Mouse (Mus musculus) gastrocnemius, postnatal 36 days (tissue): ENCODE data around the gene Commd1. TPM values are rescaled to one million over a fixed set of nuclear protein-coding genes. Genes with fewer than 3 reads are reported as not detected.

ENCODE experiments used
- DNase-seq, 2 experiments: peaks; one replicate each; pipeline ENCODE4 v3.0.0; 2022
- intact Hi-C: fragments of 180-260 bp; cut with DNase I; formaldehyde crosslinking; loops from one replicate; pipeline ENCODE4 v1.15.1; 2025
- total RNA-seq, 2 experiments: library from RNA; stranded (reverse); gene quantifications; 2 replicates each; pipeline ENCODE4 v1.2.3; 2021

Gene Commd1
- total RNA-seq, 2 experiments from 2014 or later = 97.4 to 102 TPM

DNA sequence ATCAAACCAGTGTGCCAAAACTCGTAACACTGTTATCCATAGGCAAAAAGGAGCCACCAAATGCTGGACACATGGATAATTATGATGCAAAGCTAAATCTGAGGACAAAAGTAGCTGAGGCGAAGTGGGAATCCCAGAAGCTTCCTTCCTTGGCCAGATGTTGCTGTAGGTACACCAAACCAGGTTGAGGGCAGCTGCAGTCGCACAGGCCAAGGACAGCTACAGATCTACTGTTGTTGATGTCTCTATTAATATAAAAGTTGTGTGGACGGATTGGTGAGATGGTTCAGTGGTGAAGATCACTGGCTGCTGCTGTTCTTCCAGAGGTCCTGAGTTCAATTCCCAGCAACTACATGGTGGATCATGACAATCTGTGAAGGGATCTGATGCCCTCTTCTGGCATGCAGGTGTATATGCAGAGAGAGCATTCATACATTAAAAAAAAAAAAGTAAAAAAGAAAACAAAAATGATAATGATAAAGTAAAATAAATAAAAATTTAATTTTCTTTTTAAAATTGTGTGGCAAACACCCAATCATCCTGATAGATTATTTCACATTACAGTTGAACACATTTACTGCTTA, 24.3 kb downstream of the Commd1 start:
- DNase-seq = no peak

DNA sequence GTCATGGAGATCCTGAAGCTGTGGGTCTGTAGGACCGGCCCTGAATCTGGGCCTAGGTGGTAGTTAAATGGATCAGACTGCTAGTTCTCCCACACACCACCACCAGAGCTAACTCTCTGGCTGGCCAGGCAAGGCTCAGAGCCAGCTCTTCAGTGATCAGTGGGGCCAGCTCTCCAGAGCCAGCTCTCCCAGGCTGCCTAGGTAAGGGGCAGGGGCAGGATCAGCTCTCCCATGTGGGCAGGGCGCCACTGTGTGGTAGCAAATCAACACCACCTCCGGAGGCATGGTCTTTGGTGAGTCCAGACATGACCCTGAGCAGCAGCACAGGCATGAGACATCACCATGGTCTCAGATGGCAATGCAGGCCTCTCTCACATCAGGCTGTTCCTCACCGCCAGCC, 25.4 kb downstream of the Commd1 start:
- intact Hi-C loops = loop anchor here (2.0 kb wide), 1 partner anchor 324 kb away; no protein-coding TSS in a partner anchor
- DNase-seq = peak in 1 of 2 experiments; percentile 41

More for the DNA sequence above, 24.3 kb downstream of the Commd1 start:
- intact Hi-C loops = loop anchor here (2.0 kb wide), 1 partner anchor 325 kb away; no protein-coding TSS in a partner anchor

DNA sequence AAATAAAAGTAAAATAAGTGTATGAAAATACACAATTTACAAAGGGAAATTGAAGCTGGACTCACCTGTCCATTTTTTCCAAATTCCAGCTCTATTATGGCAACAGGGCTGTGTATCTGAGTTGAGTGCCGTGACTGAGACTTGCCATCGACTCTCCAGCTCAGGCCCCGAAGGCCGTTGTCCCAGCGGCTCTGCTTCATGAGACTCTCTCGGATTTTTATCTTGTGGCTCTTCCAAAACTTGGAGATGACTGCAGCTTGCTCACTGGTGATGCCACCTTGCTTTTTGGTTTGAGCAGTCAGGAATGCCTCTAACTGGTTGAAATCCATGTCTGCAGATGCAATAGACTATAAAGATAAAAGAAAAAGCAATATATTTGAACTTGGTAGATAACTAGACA, 25.8 kb downstream of the Commd1 start:
- intact Hi-C loops = loop anchor here (2.0 kb wide), 1 partner anchor 324 kb away; no protein-coding TSS in a partner anchor
- no peak for DNase-seq

DNA sequence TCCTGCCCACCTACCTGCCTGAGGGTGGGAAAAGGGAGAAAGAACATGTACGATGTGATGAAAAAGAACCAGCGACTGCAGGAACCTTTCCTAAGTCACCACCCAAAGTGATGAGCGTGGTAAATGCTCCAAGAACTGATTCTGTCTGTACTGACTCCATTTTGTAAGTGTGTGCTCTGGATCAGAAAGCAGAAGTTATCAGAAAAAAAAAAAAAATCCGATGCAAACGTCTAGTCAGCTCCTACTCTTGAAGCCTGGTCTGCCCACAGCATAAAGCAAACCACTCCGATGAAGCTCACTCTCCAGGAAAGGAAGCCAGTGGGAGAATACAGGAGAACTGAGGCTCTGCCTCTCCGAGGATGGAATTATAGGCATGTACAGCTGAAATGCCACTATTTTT, 29.5 kb downstream of the Commd1 start:
- intact Hi-C loops = no loop called here
- no peak for DNase-seq

DNA sequence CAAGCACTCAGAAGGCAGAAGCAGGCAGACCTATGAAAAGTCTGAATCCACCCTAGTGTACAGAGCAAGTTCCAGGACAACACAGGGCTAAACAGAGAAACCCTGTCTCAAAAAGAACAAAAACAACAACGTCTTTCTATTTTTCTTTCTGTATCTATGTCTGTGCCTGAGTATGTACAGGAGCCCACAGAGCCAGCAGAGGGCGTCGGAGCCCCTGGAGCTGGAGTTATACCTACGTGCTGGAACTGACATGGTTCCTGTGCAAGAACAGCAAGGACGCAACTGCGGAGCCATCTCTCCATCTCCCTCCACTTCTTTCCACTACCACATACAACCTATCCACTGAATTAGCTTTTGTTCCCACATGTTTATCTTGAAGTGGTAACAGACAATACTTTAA, 32.1 kb downstream of the Commd1 start:
- intact Hi-C loops = no loop called here
- no peak for DNase-seq

DNA sequence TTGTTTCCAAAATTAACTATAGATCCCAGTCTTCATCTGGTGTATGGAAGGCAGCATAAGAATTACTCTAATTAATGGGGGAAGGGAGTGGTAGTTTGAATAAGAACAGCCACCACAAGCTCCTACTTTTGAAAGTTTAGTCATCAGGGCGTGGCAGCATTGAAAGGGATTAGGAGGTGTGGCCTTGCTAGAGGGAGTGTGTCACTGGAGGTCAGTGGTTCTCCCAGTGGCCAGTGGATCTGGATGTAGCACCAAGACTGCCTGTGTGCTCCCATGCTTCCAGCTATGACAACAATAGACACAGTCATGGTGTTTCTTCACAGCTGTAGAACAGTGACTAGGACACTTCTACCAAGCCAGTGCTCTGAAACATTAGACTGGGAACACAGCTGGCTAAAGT, 33.1 kb downstream of the Commd1 start:
- intact Hi-C loops = no loop called here

DNA sequence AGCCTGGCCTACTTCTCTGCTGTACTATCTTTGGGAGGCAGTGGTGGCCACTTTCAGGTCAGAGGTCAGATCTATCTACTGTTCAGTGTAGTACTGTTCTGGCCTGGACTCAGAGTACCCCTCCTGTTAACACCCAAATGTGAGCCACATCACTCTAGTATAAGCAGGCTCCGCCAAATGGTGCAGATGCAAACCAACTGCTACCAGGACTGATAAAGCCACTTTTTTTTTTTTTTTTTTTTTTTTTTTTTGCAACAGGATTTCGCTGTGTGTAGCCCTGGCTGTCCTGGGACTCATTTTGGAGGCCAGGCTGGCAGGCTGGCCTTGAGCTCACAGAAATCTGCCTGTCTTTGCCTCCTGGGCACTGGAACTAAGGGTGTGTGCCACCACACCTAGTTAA, 43.2 kb downstream of the Commd1 start:
- intact Hi-C loops = no loop called here
- DNase-seq = no peak

More for the DNA sequence above, 33.1 kb downstream of the Commd1 start:
- DNase-seq = no peak

DNA sequence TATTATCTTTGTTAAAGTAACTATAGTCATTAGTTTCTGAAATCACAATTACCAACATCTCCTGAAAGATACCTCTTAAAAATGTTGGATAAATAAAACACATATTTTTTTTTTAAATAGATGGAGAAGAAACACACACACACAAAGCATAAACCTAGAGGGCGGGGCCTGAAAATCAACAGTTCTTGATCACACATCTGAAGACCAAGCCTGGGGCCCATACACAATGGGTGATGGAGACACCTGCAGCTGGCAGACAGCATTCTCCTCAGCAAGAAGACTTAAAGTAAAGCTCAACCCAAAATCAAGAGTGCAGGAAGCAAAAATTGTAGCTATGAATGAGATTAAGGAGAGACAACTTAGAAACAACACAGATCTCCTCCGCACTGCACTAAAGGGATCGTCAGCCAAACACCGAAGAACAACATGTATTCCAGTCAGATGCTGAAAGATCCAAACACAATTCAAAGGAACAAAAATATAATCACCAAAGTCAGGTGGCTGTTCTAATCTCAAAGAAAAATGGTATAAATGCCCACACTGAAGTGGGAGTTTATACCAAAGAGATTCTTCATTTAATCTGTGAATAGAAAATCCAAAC, 44.4 kb downstream of the Commd1 start:
- intact Hi-C loops = no loop called here
- DNase-seq = no peak

DNA sequence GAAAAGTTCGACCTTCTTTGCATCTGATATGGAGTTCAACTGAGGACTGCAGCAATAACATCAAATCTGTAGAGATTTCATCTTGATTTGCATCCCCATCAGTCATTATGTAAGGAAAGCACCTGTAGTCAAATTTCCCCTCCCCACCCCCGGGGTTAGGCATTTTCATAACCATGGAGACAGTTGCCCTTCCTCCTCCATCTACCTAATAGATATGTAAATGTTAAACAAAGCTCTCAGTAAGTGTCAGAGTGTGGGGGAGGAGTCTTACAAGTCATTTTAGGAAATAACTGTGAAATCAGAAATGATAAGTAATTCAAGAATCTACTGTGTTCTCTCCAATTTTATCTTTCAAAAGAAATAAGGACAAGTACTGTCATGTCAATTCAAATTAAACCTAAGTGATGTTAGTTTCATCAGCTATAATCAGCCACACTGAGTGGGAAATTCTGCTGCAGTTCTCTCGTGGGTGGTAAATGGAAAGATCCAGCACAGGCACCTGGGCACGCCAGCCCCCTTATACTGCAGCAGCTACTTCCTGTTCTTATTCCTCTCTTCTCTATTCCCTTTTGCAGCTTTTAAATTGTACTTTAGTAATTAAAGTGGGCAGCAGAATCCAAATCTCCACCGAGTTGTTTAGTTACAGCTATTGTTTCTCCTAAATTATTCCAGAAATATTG, 45.6 kb downstream of the Commd1 start:
- intact Hi-C loops = no loop called here
- DNase-seq = no peak

DNA sequence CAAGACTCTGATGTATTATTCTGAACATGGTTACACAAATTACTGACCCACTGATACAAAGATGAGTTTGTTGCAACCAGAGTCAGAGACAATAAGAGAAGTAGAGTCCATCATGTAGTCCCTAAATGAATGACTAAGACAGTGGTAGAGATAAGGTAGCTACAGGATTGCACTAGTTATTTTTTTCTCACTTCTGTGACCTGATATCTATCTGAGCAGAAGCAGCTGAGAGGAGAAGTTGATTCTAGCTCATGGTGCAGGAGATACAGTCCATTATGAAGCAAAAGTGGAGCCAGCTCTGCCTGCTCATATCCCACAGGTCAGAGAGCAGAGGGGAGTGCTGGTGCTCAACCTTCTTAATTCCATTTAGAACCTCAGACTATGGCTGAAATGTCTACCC, 50.0 kb downstream of the Commd1 start:
- DNase-seq = no peak
- intact Hi-C loops = no loop called here

DNA sequence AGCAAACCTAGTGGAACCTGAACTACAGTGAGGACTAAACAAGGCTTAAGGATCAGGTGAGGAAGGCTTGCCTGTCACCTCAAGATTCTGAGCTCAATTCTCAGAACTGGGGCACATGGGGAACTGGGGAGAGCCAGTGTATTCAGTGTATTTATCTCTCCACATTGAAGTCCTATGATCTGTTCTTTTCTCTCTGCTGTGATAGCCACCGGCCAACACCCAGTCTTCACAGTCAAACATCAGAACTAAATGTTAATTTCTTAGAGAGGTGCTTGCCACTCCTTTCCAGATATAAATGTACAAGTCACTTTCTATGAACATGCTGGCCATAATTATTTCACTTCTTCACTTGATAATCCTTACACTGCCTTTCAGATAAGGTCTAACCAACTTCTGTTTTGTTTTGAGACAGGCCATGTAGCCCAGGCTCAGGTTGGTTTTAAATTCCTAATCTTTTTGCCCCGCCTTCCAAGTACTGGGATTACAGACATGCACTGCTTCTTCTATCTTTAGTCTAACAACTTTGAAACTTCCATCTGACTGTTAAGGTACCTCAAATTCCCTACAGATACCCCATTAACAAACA, 50.8 kb downstream of the Commd1 start:
- no peak for DNase-seq
- intact Hi-C loops = no loop called here

DNA sequence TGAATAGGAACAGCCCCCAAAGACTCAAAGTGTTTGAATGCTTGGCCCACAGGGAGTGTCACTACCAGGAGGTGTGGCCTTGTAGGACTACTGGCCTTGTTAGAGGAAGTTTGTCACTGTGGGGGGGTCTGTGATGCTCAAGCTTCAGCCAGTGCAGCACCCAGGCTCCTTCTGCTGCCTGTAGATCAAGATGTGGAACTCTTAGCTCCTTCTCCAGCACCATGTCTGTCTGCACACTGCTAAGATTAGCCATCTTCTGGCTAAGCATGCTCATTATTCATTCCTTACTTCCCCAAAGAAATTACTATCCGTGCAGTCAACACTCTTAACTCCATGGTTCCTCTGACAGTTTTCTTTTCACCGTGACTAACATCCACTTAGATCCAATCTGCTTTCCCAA, 52.1 kb downstream of the Commd1 start:
- intact Hi-C loops = no loop called here

DNA sequence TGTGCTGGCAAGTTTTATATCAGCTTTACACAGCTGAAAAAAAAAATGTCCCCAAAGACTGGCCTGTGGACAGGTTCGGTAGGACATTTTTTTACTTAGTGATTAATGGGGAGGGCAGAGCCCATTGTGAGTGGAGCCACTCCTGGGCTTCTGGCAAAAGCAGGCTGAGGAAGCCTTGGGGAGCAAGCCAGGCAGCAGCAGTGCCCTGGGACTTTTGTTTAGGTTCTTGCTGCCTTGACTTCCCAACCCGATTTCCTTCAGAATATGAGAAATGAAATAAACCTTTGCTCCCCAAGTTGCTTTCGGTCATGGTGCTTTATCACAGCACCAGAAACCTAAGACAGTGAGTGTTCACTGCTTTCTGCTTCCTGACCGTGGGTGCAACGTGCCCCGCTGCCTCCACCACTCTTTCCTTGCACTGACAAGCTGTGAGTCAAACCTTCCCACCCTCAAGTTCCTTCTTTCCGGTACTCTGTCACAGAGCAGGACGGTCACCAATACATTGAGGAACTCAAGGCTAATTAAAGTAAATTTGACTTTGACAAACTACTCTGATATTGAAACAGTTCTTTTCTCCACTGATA, 53.5 kb downstream of the Commd1 start:
- intact Hi-C loops = no loop called here
- DNase-seq = no peak

More for the DNA sequence above, 52.1 kb downstream of the Commd1 start:
- no peak for DNase-seq

DNA sequence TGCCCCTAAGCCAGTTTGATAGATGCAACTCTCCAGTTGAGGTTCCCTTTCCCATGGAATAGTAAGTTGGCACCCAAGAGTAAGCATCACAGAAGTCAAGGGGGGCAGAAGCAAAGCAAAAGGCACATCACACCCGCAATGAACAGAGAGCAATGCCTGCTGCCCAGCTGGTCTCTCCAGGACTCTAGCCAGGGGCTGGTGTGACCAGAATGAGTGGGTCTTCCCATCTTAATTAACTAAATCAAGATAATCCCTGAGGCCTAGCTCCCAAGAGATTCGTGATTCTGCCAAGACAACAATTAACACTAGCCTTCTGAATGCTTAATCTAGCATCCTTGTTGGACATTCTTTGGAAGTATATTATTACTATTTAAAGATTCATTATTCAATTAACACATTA, 58.6 kb downstream of the Commd1 start:
- intact Hi-C loops = no loop called here
- no peak for DNase-seq

DNA sequence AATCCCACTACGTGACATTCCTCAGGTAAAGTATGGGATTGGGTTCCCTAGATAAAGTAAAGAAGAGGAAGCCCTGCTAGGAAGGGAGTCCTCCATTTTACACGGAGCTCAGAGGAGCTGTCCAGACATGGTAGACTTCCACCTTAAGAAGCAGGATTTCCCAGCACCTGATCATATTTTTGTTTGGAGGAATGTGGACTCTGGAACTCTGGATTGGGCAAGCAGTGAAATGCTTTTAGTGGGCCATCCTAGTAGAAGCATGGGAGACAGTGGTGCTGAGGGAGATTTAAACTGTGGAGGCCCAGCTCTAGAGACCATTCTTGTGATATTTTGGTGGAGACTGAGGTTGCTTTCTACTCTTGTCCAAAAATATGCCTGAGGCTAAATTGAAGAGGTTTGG, 59.6 kb downstream of the Commd1 start:
- intact Hi-C loops = no loop called here

DNA sequence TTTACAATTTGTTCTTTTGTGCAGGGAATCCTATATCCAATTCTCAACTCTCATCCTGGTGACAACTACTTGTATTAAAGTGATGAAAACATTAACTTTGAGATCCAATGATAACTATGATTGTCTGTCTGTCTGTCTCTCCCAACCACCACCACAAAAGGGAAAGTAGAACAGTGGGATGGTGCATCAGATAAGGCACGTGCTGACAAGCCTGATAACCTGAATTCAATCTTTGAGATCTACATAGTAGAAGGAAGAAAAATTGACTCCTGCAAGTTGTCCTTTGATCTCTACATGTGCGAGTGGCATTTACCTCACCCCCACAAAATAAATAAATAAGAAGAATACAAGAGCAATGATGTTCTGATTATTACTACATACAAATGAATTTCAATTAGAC, 62.8 kb downstream of the Commd1 start:
- intact Hi-C loops = no loop called here

More for the DNA sequence above, 59.6 kb downstream of the Commd1 start:
- no peak for DNase-seq

DNA sequence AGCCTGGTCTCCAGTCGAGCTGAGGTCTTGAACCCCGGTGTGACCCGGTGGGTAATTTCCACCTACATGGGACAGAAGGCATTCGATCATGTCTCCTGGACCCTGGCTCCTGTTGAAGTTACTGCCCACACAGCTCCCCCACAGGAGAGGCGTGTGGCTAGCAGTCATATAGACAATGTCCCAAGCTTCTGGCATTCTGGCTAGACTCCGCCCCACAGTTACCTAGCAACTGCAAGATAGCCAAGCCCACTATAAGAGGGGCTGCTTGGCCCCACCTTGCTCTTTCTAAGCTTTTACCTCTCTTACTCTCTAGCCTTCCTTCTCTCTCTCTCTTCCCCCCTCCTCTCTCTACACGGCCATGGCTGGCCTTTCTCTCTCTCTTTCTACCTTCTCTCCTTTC, 64.4 kb downstream of the Commd1 start:
- intact Hi-C loops = no loop called here
- DNase-seq = no peak

More for the DNA sequence above, 62.8 kb downstream of the Commd1 start:
- DNase-seq = no peak

DNA sequence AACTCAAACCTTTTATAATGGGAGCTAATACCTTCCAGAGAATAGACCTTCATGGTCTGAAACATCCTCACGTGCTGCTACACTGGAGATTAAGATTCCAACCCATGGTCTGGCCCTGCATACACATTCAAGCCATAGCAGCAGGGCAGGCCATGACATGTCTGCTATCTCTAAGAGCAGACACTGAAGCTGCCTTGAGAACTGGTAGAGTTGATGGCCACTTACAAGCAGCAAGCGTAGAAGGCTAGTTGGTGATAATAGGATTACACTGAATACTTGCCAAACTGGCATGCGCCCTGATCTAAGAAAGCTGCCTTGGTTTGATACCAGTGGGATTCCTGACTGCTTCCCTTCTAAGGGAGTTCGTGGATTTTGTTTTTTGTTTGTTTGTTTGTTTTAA, 68.4 kb downstream of the Commd1 start:
- intact Hi-C loops = no loop called here
- DNase-seq = no peak

DNA sequence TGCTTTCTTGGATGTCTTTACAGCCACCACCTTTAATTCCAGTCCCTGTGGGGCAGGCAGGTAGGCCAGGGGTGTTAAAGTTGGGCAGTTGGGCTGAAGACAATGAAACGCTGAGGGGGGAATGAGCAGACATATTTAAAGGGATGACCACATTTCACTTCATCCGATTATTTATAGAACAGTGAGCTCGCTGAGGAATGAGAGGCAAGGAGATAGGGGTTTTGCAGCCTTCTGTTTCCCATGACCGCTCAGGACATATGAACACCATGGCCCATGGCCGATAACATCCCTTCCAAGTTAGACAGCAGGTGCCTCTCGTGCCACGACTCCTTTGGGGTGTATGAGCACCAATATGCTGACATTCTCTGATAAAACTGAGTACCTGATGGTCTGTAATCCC, 70.4 kb downstream of the Commd1 start:
- no peak for DNase-seq
- intact Hi-C loops = no loop called here

DNA sequence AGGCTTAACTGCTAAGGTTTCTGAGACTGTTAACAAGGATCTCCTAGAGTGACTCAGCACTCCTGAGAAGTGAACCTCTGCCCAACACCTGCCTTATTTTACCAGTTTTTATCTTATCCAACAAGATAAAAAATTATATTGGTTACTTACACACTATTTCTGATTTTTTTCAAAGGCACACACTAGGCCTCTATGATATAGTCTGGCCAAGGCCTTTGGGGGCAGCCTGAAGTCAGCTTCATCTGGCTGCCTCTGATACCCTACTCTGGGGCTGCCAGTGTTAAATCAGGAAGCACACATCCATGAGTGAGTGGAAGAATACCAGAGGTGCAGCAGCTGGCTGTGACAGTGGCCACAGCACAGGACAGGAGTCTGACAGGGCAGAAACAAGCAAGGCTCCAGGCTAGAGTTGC, 75.7 kb downstream of the Commd1 start:
- DNase-seq = no peak
- intact Hi-C loops = no loop called here

DNA sequence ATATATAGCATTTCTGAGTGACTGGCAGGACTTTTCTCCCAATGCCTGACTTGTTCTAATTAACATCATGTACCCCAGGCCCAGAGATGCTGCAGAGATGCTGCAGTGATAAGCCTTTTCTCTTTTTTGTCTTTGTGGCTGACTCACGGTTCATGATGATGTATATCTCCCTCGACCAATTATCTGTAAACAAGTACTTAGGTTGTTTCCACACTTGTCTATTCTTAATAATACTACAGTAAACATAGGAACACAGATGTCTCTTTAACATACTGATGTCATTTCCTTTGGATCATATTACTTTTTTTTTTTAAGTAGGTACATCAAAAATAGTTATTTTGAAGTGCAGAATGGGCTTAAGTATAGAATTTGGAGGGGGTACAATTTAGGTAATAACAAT, 79.3 kb downstream of the Commd1 start:
- intact Hi-C loops = no loop called here
- no peak for DNase-seq
